Mouse (Mus musculus): ENCODE data around the gene Mt2. TPM values are rescaled to one million over a fixed set of nuclear protein-coding genes. Genes with fewer than 3 reads are reported as not detected.

The Mt2 gene
- polyA plus RNA-seq, 1 experiment from 2014 or later, result 53.8 TPM

- Histone ChIP-seq H3K4me3 (ENCODE audit: low read length) (peak overlapping the region; percentile 37), H3K27me3 (replicated peaks; ENCODE audit: control insufficient read depth, insufficient read depth, low read length) (peaks cover 45% of the 10 kb centered on the region), H3K9ac (ENCODE audit: low read depth, low read length) (peak overlapping the region; percentile 6), H3K4me2 (ENCODE audit: low read length) (peak overlapping the region; percentile 76), H3K36me3 (ENCODE audit: control insufficient read depth, insufficient read depth, low read length) (no peaks in the 10 kb centered on the region), H3K4me1 (ENCODE audit: control insufficient read depth, insufficient read depth, low read depth, low read length) (peaks cover 19% of the 10 kb centered on the region), H3K27ac (ENCODE audit: low read depth, low read length) (no peak overlapping the region), H3K9me3 (ENCODE audit: control insufficient read depth, low read length) (no peaks in the 10 kb centered on the region)
- ATAC-seq, result no peak
- WGBS, result 5% methylated on average over 25 of the region's 25 CpGs
Observed at GRCm38 (mm10) chr8:94179713-94180560, 7.5 kb downstream of the Mt2 start.

DNA sequence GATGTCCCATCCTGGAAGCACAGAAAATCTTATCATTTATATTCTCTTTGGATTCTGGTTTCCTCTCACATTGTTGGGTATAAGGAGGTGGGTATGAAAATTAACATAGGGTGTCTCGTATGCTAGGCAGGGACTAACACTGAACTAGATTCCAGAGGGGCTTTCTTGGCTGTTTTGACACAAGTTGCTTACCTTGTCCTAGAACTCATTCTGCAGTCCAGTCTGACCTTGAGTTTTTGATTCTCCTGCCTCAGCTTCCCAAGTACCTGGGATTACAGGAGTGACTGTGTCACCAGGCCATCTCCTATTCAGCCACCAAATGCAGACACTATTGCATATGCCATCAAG, 8.1 kb downstream of the Mt2 start:
- H3K9ac ChIP-seq (ENCODE audit: low read depth, low read length), result no peak overlapping the region
- peak overlapping the region; percentile 76; the same call in 1 of the 2 replicates for H3K4me2 ChIP-seq (ENCODE audit: low read length)
- no peak for ATAC-seq
- no peak overlapping the region for H3K4me3 ChIP-seq (ENCODE audit: low read length)
- H3K4me1 ChIP-seq (ENCODE audit: control insufficient read depth, insufficient read depth, low read depth, low read length), result peaks cover 19% of the 10 kb centered on the region
- WGBS, result 70% methylated on average over 1 of the region's 1 CpGs
- no peaks in the 10 kb centered on the region for H3K36me3 ChIP-seq (ENCODE audit: control insufficient read depth, insufficient read depth, low read length)
- H3K27ac ChIP-seq (ENCODE audit: low read depth, low read length), result no peak overlapping the region
- no peaks in the 10 kb centered on the region for H3K9me3 ChIP-seq (ENCODE audit: control insufficient read depth, low read length)
- peaks cover 48% of the 10 kb centered on the region for H3K27me3 ChIP-seq (replicated peaks; ENCODE audit: control insufficient read depth, insufficient read depth, low read length)

DNA sequence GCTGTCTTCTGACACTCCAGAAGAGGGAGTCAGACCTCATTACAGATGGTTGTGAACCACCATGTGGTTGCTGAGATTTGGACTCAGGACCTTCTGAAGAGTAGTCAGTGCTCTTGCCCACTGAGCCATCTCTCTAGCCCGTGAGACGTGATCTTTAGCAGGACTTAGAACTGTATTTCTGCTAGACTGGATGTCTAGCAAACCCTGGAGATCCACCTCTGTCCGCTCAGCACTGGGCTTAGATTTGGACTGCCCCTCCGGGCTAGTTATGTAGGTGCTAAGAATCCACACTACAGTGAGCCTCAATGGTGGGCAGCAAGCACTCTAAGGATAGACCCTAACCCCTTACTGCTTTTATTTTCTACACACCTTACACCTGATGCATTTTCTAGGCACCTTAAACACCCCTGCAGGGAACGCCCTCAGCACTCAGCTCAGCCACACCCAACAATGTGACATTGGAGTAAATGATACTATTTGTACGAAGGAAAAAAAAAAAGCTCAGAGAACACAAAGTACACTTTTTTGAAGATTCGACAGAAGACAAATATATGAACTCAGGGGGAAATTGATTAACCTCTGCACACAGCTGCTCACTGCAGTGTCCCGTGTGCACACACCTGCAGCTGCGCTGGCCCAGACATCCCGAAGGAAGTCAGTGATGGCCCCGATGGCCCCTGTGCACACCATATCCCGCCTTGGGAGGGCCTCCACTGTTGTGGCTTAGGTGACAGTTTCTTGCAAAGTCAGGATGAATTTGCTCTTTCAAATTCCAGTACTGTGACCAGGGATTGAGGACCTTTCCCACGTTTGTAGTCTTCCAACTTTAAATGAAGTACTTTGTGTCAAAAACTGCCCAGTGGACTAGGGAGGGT, 9.8 kb downstream of the Mt2 start:
- H3K27me3 ChIP-seq (replicated peaks; ENCODE audit: control insufficient read depth, insufficient read depth, low read length), result peaks cover 47% of the 10 kb centered on the region
- ATAC-seq, result no peak
- H3K36me3 ChIP-seq (ENCODE audit: control insufficient read depth, insufficient read depth, low read length), result no peaks in the 10 kb centered on the region
- 70% methylated on average over 13 of the region's 13 CpGs for WGBS
- peaks cover 28% of the 10 kb centered on the region for H3K4me1 ChIP-seq (ENCODE audit: control insufficient read depth, insufficient read depth, low read depth, low read length)
- H3K9ac ChIP-seq (ENCODE audit: low read depth, low read length), result no peak overlapping the region
- H3K27ac ChIP-seq (ENCODE audit: low read depth, low read length), result no peak overlapping the region
- H3K4me3 ChIP-seq (ENCODE audit: low read length), result no peak overlapping the region
- peak overlapping the region; percentile 50 for H3K4me2 ChIP-seq (ENCODE audit: low read length)
- H3K9me3 ChIP-seq (ENCODE audit: control insufficient read depth, low read length), result no peaks in the 10 kb centered on the region

DNA sequence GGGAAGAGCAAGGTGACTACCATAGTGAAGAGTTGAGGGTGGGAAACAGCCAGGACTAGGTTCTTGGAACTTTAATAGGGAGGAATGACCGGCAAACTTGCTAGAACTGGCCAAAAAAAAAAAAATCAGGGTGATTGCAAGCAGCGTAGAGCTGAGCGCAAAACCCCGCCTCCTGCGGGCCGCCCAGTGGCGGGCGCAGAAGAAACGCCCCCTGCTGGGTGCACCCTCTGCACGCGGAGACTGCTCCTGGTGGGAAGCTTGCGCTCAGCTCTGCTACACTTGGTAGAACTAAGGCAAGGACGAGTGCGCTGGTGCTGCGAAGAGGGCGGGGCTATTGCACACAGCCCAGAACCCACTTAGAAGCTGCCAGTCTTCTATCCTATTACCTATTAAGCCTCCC, 10.7 kb downstream of the Mt2 start:
- no peaks in the 10 kb centered on the region for H3K9me3 ChIP-seq (ENCODE audit: control insufficient read depth, low read length)
- H3K27me3 ChIP-seq (replicated peaks; ENCODE audit: control insufficient read depth, insufficient read depth, low read length), result peaks cover 45% of the 10 kb centered on the region
- peak overlapping the region; percentile 16; the same call in 1 of the 2 replicates for H3K4me3 ChIP-seq (ENCODE audit: low read length)
- WGBS, result under 1% methylated on average over 16 of the region's 16 CpGs
- H3K4me2 ChIP-seq (ENCODE audit: low read length), result peak overlapping the region; percentile 50
- no peak overlapping the region for H3K27ac ChIP-seq (ENCODE audit: low read depth, low read length)
- no peaks in the 10 kb centered on the region for H3K36me3 ChIP-seq (ENCODE audit: control insufficient read depth, insufficient read depth, low read length)
- 0 out of 2 replicates have a peak overlapping the region, but pooled peaks have one; percentile 8 for H3K9ac ChIP-seq (ENCODE audit: low read depth, low read length)
- ATAC-seq, result peak; percentile 35
- peaks cover 29% of the 10 kb centered on the region for H3K4me1 ChIP-seq (ENCODE audit: control insufficient read depth, insufficient read depth, low read depth, low read length)

GRCm38 (mm10) chr8:94184357-94184843, 11.9 kb downstream of the Mt2 start:
- Histone ChIP-seq H3K27me3 (replicated peaks; ENCODE audit: control insufficient read depth, insufficient read depth, low read length) (peaks cover 45% of the 10 kb centered on the region), H3K4me2 (ENCODE audit: low read length) (no peak overlapping the region), H3K36me3 (ENCODE audit: control insufficient read depth, insufficient read depth, low read length) (no peaks in the 10 kb centered on the region), H3K9me3 (ENCODE audit: control insufficient read depth, low read length) (no peaks in the 10 kb centered on the region), H3K4me3 (ENCODE audit: low read length) (no peak overlapping the region), H3K9ac (ENCODE audit: low read depth, low read length) (no peak overlapping the region), H3K27ac (ENCODE audit: low read depth, low read length) (no peak overlapping the region), H3K4me1 (ENCODE audit: control insufficient read depth, insufficient read depth, low read depth, low read length) (peaks cover 26% of the 10 kb centered on the region)
- WGBS, result 31% methylated on average over 12 of the region's 12 CpGs
- ATAC-seq, result no peak

- WGBS, result 76% methylated on average over 6 of the region's 6 CpGs
- Histone ChIP-seq H3K27ac (ENCODE audit: low read depth, low read length) (no peak overlapping the region), H3K9me3 (ENCODE audit: control insufficient read depth, low read length) (no peaks in the 10 kb centered on the region), H3K27me3 (replicated peaks; ENCODE audit: control insufficient read depth, insufficient read depth, low read length) (peaks cover 33% of the 10 kb centered on the region), H3K4me1 (ENCODE audit: control insufficient read depth, insufficient read depth, low read depth, low read length) (peaks cover 17% of the 10 kb centered on the region), H3K9ac (ENCODE audit: low read depth, low read length) (no peak overlapping the region), H3K4me2 (ENCODE audit: low read length) (no peak overlapping the region), H3K36me3 (ENCODE audit: control insufficient read depth, insufficient read depth, low read length) (no peaks in the 10 kb centered on the region), H3K4me3 (ENCODE audit: low read length) (no peak overlapping the region)
- no peak for ATAC-seq
Observed at GRCm38 (mm10) chr8:94185791-94186190, 13.3 kb downstream of the Mt2 start.

GRCm38 (mm10) chr8:94186542-94186941, 14.1 kb downstream of the Mt2 start:
- peak overlapping the region; percentile 31 for H3K4me2 ChIP-seq (ENCODE audit: low read length)
- H3K36me3 ChIP-seq (ENCODE audit: control insufficient read depth, insufficient read depth, low read length), result no peaks in the 10 kb centered on the region
- peak; percentile 59; the same call in 1 of the 2 replicates for ATAC-seq
- no peak overlapping the region; the same call in 1 of the 2 replicates for H3K9ac ChIP-seq (ENCODE audit: low read depth, low read length)
- H3K4me1 ChIP-seq (ENCODE audit: control insufficient read depth, insufficient read depth, low read depth, low read length), result peaks cover 17% of the 10 kb centered on the region
- H3K27ac ChIP-seq (ENCODE audit: low read depth, low read length), result no peak overlapping the region
- peaks cover 33% of the 10 kb centered on the region for H3K27me3 ChIP-seq (replicated peaks; ENCODE audit: control insufficient read depth, insufficient read depth, low read length)
- 7% methylated on average over 17 of the region's 17 CpGs for WGBS
- H3K4me3 ChIP-seq (ENCODE audit: low read length), result peak overlapping the region; percentile 8; the same call in 1 of the 2 replicates
- H3K9me3 ChIP-seq (ENCODE audit: control insufficient read depth, low read length), result no peaks in the 10 kb centered on the region

DNA sequence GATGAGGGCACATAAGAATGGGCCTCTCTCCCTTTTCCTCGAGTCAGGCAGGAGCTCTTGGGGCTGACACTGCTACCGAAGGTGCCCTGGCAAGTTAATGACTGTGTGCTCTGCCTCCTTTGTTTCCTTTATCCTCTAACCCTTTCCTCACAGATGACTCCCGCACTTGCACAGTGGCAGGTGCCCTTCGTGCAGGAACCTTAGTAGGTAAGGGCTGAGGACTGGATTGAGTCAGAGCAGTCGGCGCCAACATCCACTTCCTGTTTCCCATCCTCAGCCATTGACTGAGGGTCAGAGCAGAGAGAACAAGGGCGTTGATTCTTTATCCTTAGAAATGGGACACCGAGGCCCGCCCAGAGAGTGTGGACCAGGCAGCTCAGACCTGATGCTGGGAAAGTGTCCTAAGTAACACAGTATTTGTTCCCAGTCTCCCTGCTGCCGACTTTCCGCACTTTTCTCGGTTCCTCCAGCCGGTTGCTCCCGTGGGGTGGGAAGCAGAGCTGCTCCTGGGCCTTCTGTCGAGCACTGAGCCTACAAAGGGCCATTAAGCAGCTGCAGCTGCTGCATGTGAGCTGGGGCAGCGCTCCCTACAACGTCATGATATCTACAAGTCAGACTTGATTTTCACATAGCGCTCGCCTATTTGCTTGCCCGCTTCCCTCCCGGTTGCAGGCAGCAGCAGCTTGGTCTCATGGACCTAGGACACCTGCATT, 15.0 kb downstream of the Mt2 start:
- no peak overlapping the region for H3K4me3 ChIP-seq (ENCODE audit: low read length)
- H3K4me1 ChIP-seq (ENCODE audit: control insufficient read depth, insufficient read depth, low read depth, low read length), result peaks cover 17% of the 10 kb centered on the region
- H3K27me3 ChIP-seq (replicated peaks; ENCODE audit: control insufficient read depth, insufficient read depth, low read length), result peaks cover 29% of the 10 kb centered on the region
- ATAC-seq, result no peak
- H3K4me2 ChIP-seq (ENCODE audit: low read length), result no peak overlapping the region
- WGBS, result 34% methylated on average over 21 of the region's 21 CpGs
- no peaks in the 10 kb centered on the region for H3K36me3 ChIP-seq (ENCODE audit: control insufficient read depth, insufficient read depth, low read length)
- H3K9me3 ChIP-seq (ENCODE audit: control insufficient read depth, low read length), result no peaks in the 10 kb centered on the region
- H3K27ac ChIP-seq (ENCODE audit: low read depth, low read length), result no peak overlapping the region
- no peak overlapping the region for H3K9ac ChIP-seq (ENCODE audit: low read depth, low read length)
